ENCODE assay signal across 28 mouse cellular contexts in the genomic region with DNA sequence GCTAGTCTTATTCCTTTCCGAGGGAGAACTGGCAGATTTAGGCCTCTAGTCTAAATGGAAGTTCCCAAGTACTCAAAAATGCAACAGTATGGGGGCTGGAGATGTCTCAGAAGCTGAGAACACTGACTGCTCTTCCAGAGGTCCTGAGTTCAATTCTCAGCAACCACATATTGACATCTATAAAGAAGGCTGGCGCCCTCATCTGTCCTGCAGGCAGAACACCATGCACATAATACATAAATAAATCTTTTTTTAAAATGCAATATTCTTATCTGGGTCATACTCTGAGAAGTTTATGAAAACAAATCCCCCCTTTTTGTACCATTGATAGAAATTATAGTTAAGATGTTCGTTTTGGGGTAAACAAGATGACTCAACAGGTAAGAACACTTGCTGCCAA. TPM values are rescaled to one million over a fixed set of nuclear protein-coding genes. Genes with fewer than 3 reads are reported as not detected.
DNase-seq lines count a peak whose midpoint lies in the region; ATAC-seq and TF ChIP-seq lines count a peak whose summit lies in the region.
"Had no signal": no experiment of that assay in that cellular context is flagged by ENCODE, and none has a peak within 500 bp of the region (broad histone marks: within the 10 kb centered on the region; RNA-seq: fewer than 3 reads in every experiment).

No protein-coding gene starts in this region.

- H3K4me1 ChIP-seq in liver, embryonic 14.5 days (replicated peaks; ENCODE audit: control insufficient read depth in 2 of 2, insufficient read depth in 2 of 2, low read length in 1 of 2), result no peaks in the 10 kb centered on the region
- H3K4me1 ChIP-seq in MEL (ENCODE audit: control insufficient read depth in 1 of 2, insufficient read depth in 2 of 2, low read length in 2 of 2), result no peaks in the 10 kb centered on the region
- H3K4me1 ChIP-seq: forebrain, embryonic 13.5 days; heart, embryonic 13.5 days; hindbrain, embryonic 15.5 days; kidney, embryonic 15.5 days; limb, embryonic 12.5 days; liver, embryonic 12.5 days; midbrain, embryonic 15.5 days had no signal

- H3K4me2 ChIP-seq in liver, embryonic 14.5 days (ENCODE audit: low read depth), result no peak overlapping the region
- H3K4me2 ChIP-seq: forebrain, embryonic 13.5 days; heart, embryonic 13.5 days; hindbrain, embryonic 15.5 days; kidney, embryonic 15.5 days; limb, embryonic 12.5 days; liver, embryonic 12.5 days; lung, embryonic 14.5 days; midbrain, embryonic 15.5 days had no signal

- no peak for TF ChIP-seq POLR2A in MEL (IDR thresholded peaks at IDR 0.05; ENCODE audit: control insufficient read depth in 1 of 2, insufficient read depth in 1 of 2, low read depth in 1 of 2, low read length in 2 of 2, poor library complexity in 1 of 2)

- no peak overlapping the region for H3K4me3 ChIP-seq in liver, embryonic 14.5 days (ENCODE audit: insufficient read depth in 1 of 2, low read depth in 2 of 2, low read length in 2 of 2)
- H3K4me3 ChIP-seq in MEL (ENCODE audit: control insufficient read depth in 1 of 2, insufficient read depth in 1 of 2, low read depth in 2 of 2, low read length in 2 of 2), result no peak overlapping the region
- H3K4me3 ChIP-seq: forebrain, embryonic 13.5 days; heart, embryonic 13.5 days; hindbrain, embryonic 15.5 days; kidney, embryonic 15.5 days; limb, embryonic 12.5 days; liver, embryonic 12.5 days; midbrain, embryonic 10.5 days; midbrain, embryonic 15.5 days had no signal

- no peaks in the 10 kb centered on the region for H3K79me2 ChIP-seq in MEL (ENCODE audit: control insufficient read depth, insufficient read depth, low read length, poor library complexity)

- no peak for TF ChIP-seq EP300 in liver, embryonic 14.5 days (IDR thresholded peaks at IDR 0.05; ENCODE audit: low read depth)
- TF ChIP-seq EP300 in MEL (IDR thresholded peaks at IDR 0.05; ENCODE audit: low read depth in 1 of 2, low read length in 2 of 2), result no peak

- H3K9me3 ChIP-seq in liver, embryonic 14.5 days (ENCODE audit: control insufficient read depth, low read length), result no peaks in the 10 kb centered on the region
- H3K9me3 ChIP-seq in MEL (replicated peaks; ENCODE audit: insufficient read depth, low read length), result no peaks in the 10 kb centered on the region
- H3K9me3 ChIP-seq: forebrain, embryonic 13.5 days; heart, embryonic 13.5 days; hindbrain, embryonic 15.5 days; kidney, embryonic 15.5 days; limb, embryonic 12.5 days; liver, embryonic 12.5 days; midbrain, embryonic 10.5 days; midbrain, embryonic 15.5 days had no signal

- no peak for ATAC-seq in liver, embryonic 14.5 days (ENCODE audit: insufficient read depth)
- no peak for ATAC-seq in monocyte, adult 5-6 weeks (replicated peaks; ENCODE audit: insufficient number of reproducible peaks, low FRiP score, low TSS enrichment, poor library complexity, severe bottlenecking)
- ATAC-seq: forebrain, embryonic 13.5 days; liver, embryonic 12.5 days; midbrain, embryonic 15.5 days had no signal

- no peak for DNase-seq in liver, embryonic 14.5 days (ENCODE audit: low read depth in 3 of 3, low spot score in 3 of 3)
- DNase-seq in liver (no peak), A20 (ENCODE audit: low read depth, low spot score) (peak; percentile 44), MEL (ENCODE audit: low read depth, low spot score) (peak; percentile 38)
- DNase-seq in right cerebral cortex, adult 18-20 months, result no peak
- DNase-seq: adrenal gland, adult 8-10 months; cerebellum, adult 11 months; cerebellum, adult 9-10 months; cerebellum, postnatal 36 days; gastrocnemius, postnatal 36 days; heart, postnatal 10 days; kidney, adult 18-20 months; kidney, postnatal 4 days; lung, embryonic 14.5 days; lung, postnatal 14 days; spleen, adult 18-20 months had no signal

- TF ChIP-seq RAD21 in MEL (IDR thresholded peaks at IDR 0.05; ENCODE audit: low read depth, low read length), result peak; percentile 70

- no peak overlapping the region for H3K27ac ChIP-seq in liver, embryonic 14.5 days
- no peak overlapping the region for H3K27ac ChIP-seq in MEL (ENCODE audit: control insufficient read depth, low read depth, low read length)
- H3K27ac ChIP-seq: forebrain, embryonic 13.5 days; heart, embryonic 13.5 days; hindbrain, embryonic 15.5 days; kidney, embryonic 15.5 days; limb, embryonic 12.5 days; liver, embryonic 12.5 days; midbrain, embryonic 10.5 days; midbrain, embryonic 15.5 days had no signal

- WGBS in liver, embryonic 14.5 days (ENCODE audit: insufficient replicate concordance), result 61% methylated on average over 3 of the region's 3 CpGs

- no peaks in the 10 kb centered on the region for H3K36me3 ChIP-seq in liver, embryonic 14.5 days (replicated peaks; ENCODE audit: control insufficient read depth, insufficient read depth, low read depth)
- H3K36me3 ChIP-seq in MEL (ENCODE audit: control insufficient read depth in 1 of 2, insufficient read depth in 2 of 2, low read length in 2 of 2), result no peaks in the 10 kb centered on the region
- H3K36me3 ChIP-seq: heart, embryonic 13.5 days; hindbrain, embryonic 15.5 days; kidney, embryonic 15.5 days; limb, embryonic 12.5 days; liver, embryonic 12.5 days; midbrain, embryonic 10.5 days; midbrain, embryonic 15.5 days had no signal

- TF ChIP-seq CTCF in liver, embryonic 14.5 days (IDR thresholded peaks at IDR 0.05; ENCODE audit: low read depth), result peak; percentile 50; the same call in 1 of the 2 replicates
- peak; percentile 26 to 61 (median 29); a peak in 5 of 6 replicates for TF ChIP-seq CTCF in MEL (IDR thresholded peaks at IDR 0.05 in 2 of 3, conservative IDR thresholded peaks at IDR 0.05 in 1 of 3; ENCODE audit: control insufficient read depth in 1 of 3, insufficient read depth in 1 of 3, low read depth in 2 of 3, low read length in 3 of 3, poor library complexity in 1 of 3, severe bottlenecking in 1 of 3)

- H3K27me3 ChIP-seq in liver, embryonic 14.5 days (ENCODE audit: control insufficient read depth, insufficient read depth, low read length), result no peaks in the 10 kb centered on the region
- no peaks in the 10 kb centered on the region for H3K27me3 ChIP-seq in MEL (ENCODE audit: control insufficient read depth in 1 of 2, insufficient read depth in 2 of 2, low read length in 2 of 2)
- H3K27me3 ChIP-seq: forebrain, embryonic 13.5 days; heart, embryonic 13.5 days; hindbrain, embryonic 15.5 days; kidney, embryonic 15.5 days; limb, embryonic 12.5 days; liver, embryonic 12.5 days; midbrain, embryonic 15.5 days had no signal

- no peak overlapping the region for H3K9ac ChIP-seq in liver, embryonic 14.5 days (replicated peaks)
- no peak overlapping the region for H3K9ac ChIP-seq in MEL (ENCODE audit: control insufficient read depth, low read depth, low read length, poor library complexity, severe bottlenecking)
- H3K9ac ChIP-seq: forebrain, embryonic 13.5 days; heart, embryonic 13.5 days; hindbrain, embryonic 15.5 days; kidney, embryonic 15.5 days; limb, embryonic 12.5 days; liver, embryonic 12.5 days; lung, embryonic 14.5 days; midbrain, embryonic 15.5 days had no signal

TF ChIP-seq in MEL, 35 proteins besides CTCF, POLR2A, EP300 and RAD21:
- TF ChIP-seq NELFE (IDR thresholded peaks at IDR 0.05; ENCODE audit: low read depth, low read length) (no peak), ZC3H11A (IDR thresholded peaks at IDR 0.05; ENCODE audit: low read depth, low read length) (peak; percentile 64), SMC3 (IDR thresholded peaks at IDR 0.05; ENCODE audit: low read depth, low read length) (peak; percentile 64), MXI1 (IDR thresholded peaks at IDR 0.05; ENCODE audit: low read depth, low read length) (no peak), MYC (IDR thresholded peaks at IDR 0.05; ENCODE audit: low read depth, low read length) (no peak), MAZ (IDR thresholded peaks at IDR 0.05; ENCODE audit: low read depth, low read length) (no peak), RCOR1 (IDR thresholded peaks at IDR 0.05; ENCODE audit: low read depth, low read length) (no peak), ZNF384 (IDR thresholded peaks at IDR 0.05; ENCODE audit: low read depth, low read length) (peak; percentile 46)

RNA-seq across cellular contexts. Expression of a gene that starts 4.0 kb away (rescaled TPM):
- 0.09 TPM in 2 replicates for polyA plus RNA-seq in liver, embryonic 14.5 days (2012; rRNA removed)
- polyA plus RNA-seq in liver, embryonic 14.5 days (2014; fragmentation: Nextera tagmentation; extraction: Ambion mirVana), result 0.05 TPM in 1 of 2 replicates, not detected in the other
- 0.15 and 0.23 TPM in 2 replicates for total RNA-seq in MEL (2012; rRNA removed)
- under 1 TPM in 1 of 2 experiments, not detected in 1; 0.33 TPM for polyA plus RNA-seq in MEL (2012; ENCODE audit: insufficient read depth in 1 of 2, insufficient read length in 2 of 2, low read depth in 1 of 2, low replicate concordance in 2 of 2, missing spikeins in 1 of 2)
- total RNA-seq in monocyte, adult 5-6 weeks (2017), result 0.85 TPM in 1 of 3 replicates, not detected in the others
- total RNA-seq: gastrocnemius, postnatal 36 days; hematopoietic stem cell, adult 5-6 weeks had no signal
- polyA plus RNA-seq: neural tube, embryonic 11.5 days had no signal

RNA-seq across cellular contexts. Expression of a gene that starts 26.6 kb away (rescaled TPM):
- 0.21 and 0.39 TPM in 2 replicates for polyA plus RNA-seq in liver, embryonic 14.5 days (2012; rRNA removed)
- polyA plus RNA-seq in liver, embryonic 14.5 days (2014; fragmentation: Nextera tagmentation; extraction: Ambion mirVana), result 0.56 and 1.1 TPM in 2 replicates
- total RNA-seq in MEL (2012; rRNA removed), result 0.19 and 0.26 TPM in 2 replicates
- polyA plus RNA-seq in MEL (2012; ENCODE audit: insufficient read depth in 1 of 2, insufficient read length in 2 of 2, low read depth in 1 of 2, low replicate concordance in 2 of 2, missing spikeins in 1 of 2), result under 1 TPM in 1 of 2 experiments, not detected in 1; 0.70 TPM
- total RNA-seq in monocyte, adult 5-6 weeks (2017), result not detected in 3 replicates
- total RNA-seq: neutrophil, adult 5-6 weeks had no signal

RNA-seq across cellular contexts. Expression of a gene that starts 26.9 kb away (rescaled TPM):
- polyA plus RNA-seq in liver, embryonic 14.5 days (2012; rRNA removed), result 0.37 and 0.73 TPM in 2 replicates
- polyA plus RNA-seq in liver, embryonic 14.5 days (2014; fragmentation: Nextera tagmentation; extraction: Ambion mirVana), result 0.33 and 1.0 TPM in 2 replicates
- total RNA-seq in MEL (2012; rRNA removed), result 4.0 and 4.8 TPM in 2 replicates
- 1 to 10 TPM in 1 of 2 experiments, not detected in 1; 5.3 TPM for polyA plus RNA-seq in MEL (2012; ENCODE audit: insufficient read depth in 1 of 2, insufficient read length in 2 of 2, low read depth in 1 of 2, low replicate concordance in 2 of 2, missing spikeins in 1 of 2)
- 0.29 to 0.57 TPM in 2 of 3 replicates, not detected in the other for total RNA-seq in monocyte, adult 5-6 weeks (2017)

Comparison
In these comparisons a context has a peak if more than half of its experiments do, and no peak if none do; other contexts are left out.
1. DNase-seq: peak in A20 (single experiment) and MEL (single experiment); none in liver, embryonic 14.5 days (0 of 3), liver (single experiment) and right cerebral cortex, adult 18-20 months (single experiment).